Mouse (Mus musculus): ENCODE data around the gene Pik3r5.

- no peak for TF ChIP-seq CTCF (conservative IDR thresholded peaks at IDR 0.05; ENCODE audit: low read length)
- TF ChIP-seq NANOG (IDR thresholded peaks at IDR 0.05; ENCODE audit: borderline replicate concordance, low read length): no peak
These were observed 30.8 kb downstream of the Pik3r5 start for GRCm38 (mm10) chr11:68462716-68463115.
